ENCODE assay signal across 23 mouse cellular contexts in genomic region chr2:128304063-128304712, GRCm38 (mm10).
DNase-seq lines count a peak whose midpoint lies in the region; ATAC-seq lines count a peak whose summit lies in the region.
"Had no signal": no experiment of that assay in that cellular context is flagged by ENCODE, and none has a peak within 500 bp of the region (broad histone marks: within the 10 kb centered on the region; RNA-seq: fewer than 3 reads in every experiment).

No protein-coding gene starts in this region.

- H3K27me3 ChIP-seq in heart, embryonic 10.5 days (ENCODE audit: insufficient read depth, poor library complexity, severe bottlenecking), result no peaks in the 10 kb centered on the region
- H3K27me3 ChIP-seq in forebrain, embryonic 14.5 days (replicated peaks; ENCODE audit: control insufficient read depth, insufficient read depth, low read length), result peaks cover 8% of the 10 kb centered on the region; the same call in 1 of the 2 replicates
- no peaks in the 10 kb centered on the region for H3K27me3 ChIP-seq in hindbrain, embryonic 16.5 days (replicated peaks; ENCODE audit: control insufficient read depth, insufficient read depth, low read length)
- H3K27me3 ChIP-seq in midbrain, embryonic 16.5 days (ENCODE audit: control insufficient read depth, insufficient read depth, low read depth, low read length), result no peaks in the 10 kb centered on the region
- H3K27me3 ChIP-seq: limb, embryonic 13.5 days; Patski; stomach, embryonic 15.5 days had no signal

- H3K4me2 ChIP-seq in forebrain, embryonic 14.5 days (ENCODE audit: low read length), result peak overlapping the region; percentile 24; the same call in 1 of the 2 replicates
- peak overlapping the region; percentile 31 for H3K4me2 ChIP-seq in hindbrain, embryonic 16.5 days (ENCODE audit: low read length)
- peak overlapping the region; percentile 24 for H3K4me2 ChIP-seq in midbrain, embryonic 16.5 days (ENCODE audit: low read length)
- H3K4me2 ChIP-seq: limb, embryonic 13.5 days; stomach, embryonic 15.5 days had no signal

- ATAC-seq in forebrain, embryonic 14.5 days, result no peak
- 0 out of 2 replicates have a peak, but pooled peaks have one; percentile 50 for ATAC-seq in hindbrain, embryonic 16.5 days
- peak; percentile 62; the same call in 1 of the 2 replicates for ATAC-seq in midbrain, embryonic 16.5 days
- ATAC-seq: activated CD4-positive, CD25-positive, alpha-beta regulatory T cell, adult 4 months; lung, postnatal 0 days; Patski had no signal

- H3K4me1 ChIP-seq in heart, embryonic 10.5 days, result peaks cover 34% of the 10 kb centered on the region
- H3K4me1 ChIP-seq in forebrain, embryonic 14.5 days (ENCODE audit: control insufficient read depth, insufficient read depth, low read length), result peaks cover 5% of the 10 kb centered on the region
- peaks cover 3% of the 10 kb centered on the region; the same call in 1 of the 2 replicates for H3K4me1 ChIP-seq in hindbrain, embryonic 16.5 days (ENCODE audit: control insufficient read depth, insufficient read depth, low read depth, low read length)
- H3K4me1 ChIP-seq in midbrain, embryonic 16.5 days (ENCODE audit: control insufficient read depth, insufficient read depth, low read length), result peaks cover 2% of the 10 kb centered on the region; the same call in 1 of the 2 replicates

- WGBS in heart, embryonic 10.5 days, result 17% methylated on average over 12 of the region's 12 CpGs
- WGBS in forebrain, embryonic 14.5 days, result 7% methylated on average over 12 of the region's 12 CpGs
- 14% methylated on average over 12 of the region's 12 CpGs for WGBS in hindbrain, embryonic 16.5 days
- whole genome bisulfite sequencing in midbrain, embryonic 16.5 days, result 5% methylated on average over 12 of the region's 12 CpGs

- 0 out of 2 replicates have a peak overlapping the region, but pooled peaks have one; percentile 25 for H3K9ac ChIP-seq in forebrain, embryonic 14.5 days (ENCODE audit: low read length)
- H3K9ac ChIP-seq in hindbrain, embryonic 16.5 days (ENCODE audit: low read depth, low read length), result no peak overlapping the region
- no peak overlapping the region; the same call in 1 of the 2 replicates for H3K9ac ChIP-seq in midbrain, embryonic 16.5 days (ENCODE audit: low read depth, low read length)
- H3K9ac ChIP-seq: limb, embryonic 13.5 days; liver, embryonic 14.5 days; stomach, embryonic 15.5 days had no signal

- H3K9me3 ChIP-seq in heart, embryonic 10.5 days, result no peaks in the 10 kb centered on the region
- H3K9me3 ChIP-seq in forebrain, embryonic 14.5 days (replicated peaks; ENCODE audit: control insufficient read depth, low read length), result no peaks in the 10 kb centered on the region
- no peaks in the 10 kb centered on the region for H3K9me3 ChIP-seq in hindbrain, embryonic 16.5 days (ENCODE audit: control insufficient read depth, low read length)
- H3K9me3 ChIP-seq in midbrain, embryonic 16.5 days (replicated peaks; ENCODE audit: control insufficient read depth, low read length, poor library complexity, severe bottlenecking), result no peaks in the 10 kb centered on the region
- H3K9me3 ChIP-seq: limb, embryonic 13.5 days; stomach, embryonic 15.5 days had no signal

- no peak overlapping the region for H3K4me3 ChIP-seq in heart, embryonic 10.5 days
- H3K4me3 ChIP-seq in forebrain, embryonic 14.5 days (ENCODE audit: low read depth, low read length), result no peak overlapping the region
- H3K4me3 ChIP-seq in hindbrain, embryonic 16.5 days (ENCODE audit: low read length), result no peak overlapping the region
- H3K4me3 ChIP-seq in midbrain, embryonic 16.5 days (ENCODE audit: low read depth, low read length), result no peak overlapping the region
- H3K4me3 ChIP-seq: limb, embryonic 13.5 days; myocyte; stomach, embryonic 15.5 days had no signal

- peak overlapping the region; percentile 16; the same call in 1 of the 2 replicates for H3K27ac ChIP-seq in heart, embryonic 10.5 days
- H3K27ac ChIP-seq in forebrain, embryonic 14.5 days (ENCODE audit: low read depth, low read length), result peak overlapping the region; percentile 33; the same call in 1 of the 2 replicates
- H3K27ac ChIP-seq in hindbrain, embryonic 16.5 days (ENCODE audit: low read depth, low read length), result no peak overlapping the region
- no peak overlapping the region for H3K27ac ChIP-seq in midbrain, embryonic 16.5 days (ENCODE audit: low read length)
- H3K27ac ChIP-seq: limb, embryonic 13.5 days; liver, embryonic 14.5 days; stomach, embryonic 15.5 days had no signal

- H3K36me3 ChIP-seq in heart, embryonic 10.5 days, result no peaks in the 10 kb centered on the region
- no peaks in the 10 kb centered on the region for H3K36me3 ChIP-seq in forebrain, embryonic 14.5 days (ENCODE audit: control insufficient read depth, insufficient read depth, low read length)
- H3K36me3 ChIP-seq in hindbrain, embryonic 16.5 days (ENCODE audit: control insufficient read depth, insufficient read depth, low read length), result no peaks in the 10 kb centered on the region
- no peaks in the 10 kb centered on the region for H3K36me3 ChIP-seq in midbrain, embryonic 16.5 days (ENCODE audit: control insufficient read depth, insufficient read depth, low read length)
- H3K36me3 ChIP-seq: limb, embryonic 13.5 days; stomach, embryonic 15.5 days had no signal

- DNase-seq in heart, embryonic 10.5 days (ENCODE audit: low spot score), result no peak
- no peak for DNase-seq in heart, postnatal 4 days
- peak; percentile 59 for DNase-seq in forebrain, embryonic 14.5 days (ENCODE audit: low spot score)
- DNase-seq in right cerebral cortex, adult 18-20 months, result no peak
- DNase-seq in urinary bladder, postnatal 25 days (ENCODE audit: low spot score), result no peak
- no peak for DNase-seq in c-Kit-positive CD71-positive TER-119-positive erythroid progenitor cells, embryonic 14.5 days (ENCODE audit: low spot score)
- DNase-seq: adrenal gland, postnatal 25 days; cerebellum, adult 9-10 months; gastrocnemius, postnatal 36 days; kidney, adult 11 months; kidney, postnatal 10 days; layer of hippocampus, adult 9-11 months; right cerebral cortex, postnatal 14 days; thymus, postnatal 14 days had no signal

Comparison
In these comparisons a context has a peak if more than half of its experiments do, and no peak if none do; other contexts are left out.
1. H3K27ac ChIP-seq: peak in heart, embryonic 10.5 days (single experiment) and forebrain, embryonic 14.5 days (single experiment); none in hindbrain, embryonic 16.5 days (single experiment) and midbrain, embryonic 16.5 days (single experiment).
2. Peak in every context shown above with its lines, with median percentiles within 50 percentile points of each other: H3K4me2 ChIP-seq.